Mouse (Mus musculus) right cerebral cortex, postnatal 14 days (tissue): Measurements from ENCODE around the gene Mall.
A peak's percentile ranks its signal among the peaks of the same experiment; 100 is the strongest.

Source experiments
- DNase-seq: peaks from one replicate; pipeline ENCODE4 v3.0.0; 2022

The Mall gene

DNA sequence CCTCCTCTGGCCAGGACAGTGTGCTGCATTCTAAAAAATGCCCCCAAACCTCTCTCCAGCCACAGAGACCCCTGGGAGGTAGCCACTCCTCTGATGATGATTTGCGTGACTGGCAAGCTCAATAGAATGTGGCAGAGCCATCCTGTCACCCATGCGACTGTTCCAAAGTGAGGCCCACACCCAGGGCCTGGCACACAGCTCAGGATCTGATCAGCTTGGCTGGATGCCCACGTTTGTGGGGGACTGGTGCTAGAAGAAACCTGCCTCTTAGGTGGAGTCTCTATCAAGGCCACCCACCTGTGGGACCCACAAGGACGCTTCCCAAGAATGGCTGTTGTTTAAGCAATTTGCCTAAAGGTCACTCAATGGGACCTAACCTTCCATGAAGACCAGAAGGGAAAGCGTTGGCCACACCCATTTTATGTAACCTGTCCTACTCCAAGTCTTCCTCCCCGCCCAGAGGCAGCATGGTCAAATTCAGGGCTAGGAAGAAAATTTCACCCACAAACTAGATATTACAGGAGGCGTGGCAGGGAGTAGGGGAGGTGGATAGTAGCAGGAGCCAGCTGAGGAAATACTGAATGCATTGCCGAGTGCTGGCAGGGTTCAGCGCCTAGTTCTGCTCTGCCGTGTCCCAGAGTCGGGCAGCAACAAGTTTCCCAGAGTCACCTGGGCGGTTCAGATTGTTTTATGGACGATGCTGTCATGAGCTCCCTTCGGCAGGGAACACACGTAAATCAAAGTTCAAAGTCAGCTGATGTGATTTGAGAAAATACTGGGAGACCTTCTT lies 876 bp downstream of the Mall start:
- no peak for DNase-seq

DNA sequence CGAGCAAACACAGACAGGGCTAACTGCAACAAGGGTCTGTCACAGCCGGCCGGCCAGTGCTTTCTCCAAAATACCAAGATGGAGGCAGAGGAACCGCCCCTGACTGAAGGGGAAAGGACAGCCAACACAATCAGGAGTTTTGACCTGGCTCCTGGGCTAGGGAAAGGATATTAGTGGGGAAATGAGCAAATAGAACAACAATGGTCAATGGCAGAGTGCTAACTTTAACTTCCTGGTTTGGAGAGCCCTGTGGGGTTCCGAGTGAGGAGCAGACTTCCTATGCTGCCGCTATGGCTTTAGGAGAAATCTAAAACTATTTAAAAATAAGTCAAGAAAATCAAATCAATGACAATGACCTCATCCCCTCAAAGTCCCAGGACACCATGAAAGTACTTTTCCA lies 1.6 kb downstream of the Mall start:
- no peak for DNase-seq

DNA sequence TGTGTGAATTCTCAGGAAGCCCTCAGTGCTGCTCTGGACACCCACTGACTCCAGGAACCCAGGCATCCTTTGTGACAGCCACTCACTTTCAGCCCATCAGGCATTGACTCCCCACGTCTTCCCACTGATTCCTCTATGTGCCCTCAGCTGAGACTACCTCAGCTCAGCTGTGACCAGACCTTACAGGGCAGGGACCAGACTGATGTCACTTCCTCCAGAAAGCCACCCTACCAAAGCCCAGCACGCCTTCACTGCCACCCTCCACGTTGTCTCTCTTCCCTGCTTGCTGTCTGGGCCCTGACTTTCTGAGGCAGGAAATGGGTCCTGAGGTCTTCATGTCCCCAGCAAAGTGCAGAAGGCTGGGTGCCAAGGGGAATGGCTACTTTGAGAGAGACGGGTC lies 6.5 kb downstream of the Mall start:
- no peak for DNase-seq

DNA sequence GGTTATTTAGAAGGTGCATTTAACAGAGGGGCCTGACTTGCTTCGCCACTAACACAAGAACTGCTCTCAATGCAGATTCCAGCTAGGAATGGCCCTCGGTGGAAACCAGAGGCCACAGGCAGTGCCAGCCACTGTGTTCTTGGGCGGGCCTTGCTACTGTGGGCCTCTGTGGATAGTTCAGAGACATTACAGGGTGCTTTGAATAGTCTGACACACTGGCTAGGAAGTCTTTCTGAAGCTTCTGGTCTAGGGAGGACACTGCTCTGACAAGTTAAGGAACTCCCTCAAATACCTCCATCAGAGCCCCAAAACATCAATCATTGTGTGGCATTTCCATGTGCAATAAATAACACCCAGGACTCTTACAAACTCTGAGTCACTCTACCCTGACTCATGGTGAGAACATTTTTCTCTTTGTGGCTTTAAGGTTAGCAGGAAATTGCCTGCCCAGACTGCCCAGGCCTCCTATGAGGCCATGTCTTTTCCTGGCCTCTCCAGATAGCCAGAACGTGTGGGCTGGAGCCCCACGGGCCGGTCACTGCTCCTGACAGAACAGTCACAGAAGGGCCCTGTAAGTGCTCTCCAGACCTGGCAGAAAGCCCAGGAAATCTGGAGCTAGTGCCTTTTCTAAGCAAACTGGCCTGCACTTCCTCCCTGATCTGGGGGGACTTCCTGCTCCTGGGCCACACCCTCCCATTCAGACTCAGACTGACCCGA lies 7.4 kb downstream of the Mall start:
- peak; percentile 69 for DNase-seq

DNA sequence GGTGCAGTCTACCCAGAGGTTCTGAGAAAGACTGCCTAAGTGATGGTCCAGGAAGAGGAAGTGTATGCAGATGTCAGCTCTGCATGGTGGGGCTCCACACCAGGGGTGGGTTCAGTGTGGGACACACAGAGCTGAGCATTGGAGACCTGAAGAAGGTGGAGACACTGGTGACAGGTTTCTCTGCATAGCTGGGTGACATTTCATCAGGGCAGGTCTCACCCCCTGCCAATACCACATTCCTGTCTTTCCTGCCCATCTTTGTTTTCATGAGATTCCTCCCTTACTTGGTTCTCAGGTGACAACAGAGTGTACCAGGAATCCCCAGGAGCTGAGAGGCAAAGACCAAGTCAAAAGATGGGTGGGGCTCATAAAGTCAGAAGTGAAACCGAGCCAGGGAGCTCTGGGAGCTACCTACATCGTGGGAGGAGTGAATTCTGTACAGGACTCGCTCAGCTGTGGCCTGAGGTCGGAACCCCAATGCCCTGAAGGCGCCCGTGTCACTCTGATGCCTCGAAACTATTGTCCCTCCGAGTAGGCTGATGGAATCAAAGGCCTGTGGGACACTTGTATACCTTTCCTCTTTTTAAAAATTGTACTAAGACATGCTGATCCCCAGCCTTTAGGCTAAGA lies 10.8 kb downstream of the Mall start:
- DNase-seq = no peak

DNA sequence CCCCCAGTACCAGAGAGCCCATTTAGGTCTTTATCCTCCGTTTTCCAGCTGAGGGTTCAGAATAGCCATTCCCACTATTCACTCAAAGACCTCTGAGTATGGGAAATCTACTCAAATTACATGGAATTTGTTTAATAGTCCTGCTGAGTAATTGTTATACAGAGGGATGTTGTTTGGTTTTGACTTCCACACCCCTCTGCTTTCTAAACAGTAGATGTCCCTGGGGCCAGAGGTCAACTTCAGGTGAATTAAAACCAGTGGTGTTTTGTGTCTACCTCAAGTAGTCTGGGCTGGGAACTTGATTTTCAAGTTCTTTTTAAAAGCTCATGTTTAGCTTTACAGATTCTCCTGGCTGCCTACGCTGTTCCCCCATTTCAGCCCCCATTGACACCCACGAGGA lies 15.0 kb downstream of the Mall start:
- no peak for DNase-seq

DNA sequence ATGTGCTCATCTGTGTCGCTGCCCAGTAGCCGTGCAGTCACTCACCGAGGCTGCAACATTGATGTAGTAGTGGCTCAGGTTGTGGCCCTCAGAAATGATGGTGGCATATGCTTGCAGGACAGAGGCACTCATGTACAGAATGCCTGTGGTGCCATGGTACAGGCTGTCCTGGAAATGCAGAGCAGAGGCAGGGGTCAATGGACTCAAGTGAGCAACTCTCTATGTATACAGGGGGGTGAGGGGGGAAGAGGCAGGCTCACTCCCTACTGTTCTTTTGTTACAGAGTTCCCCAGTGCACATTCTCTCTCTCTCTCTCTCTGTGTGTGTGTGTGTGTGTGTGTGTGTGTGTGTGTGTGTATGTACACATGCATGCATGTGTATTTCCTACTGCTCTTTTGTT lies 20.9 kb downstream of the Mall start:
- DNase-seq = no peak

DNA sequence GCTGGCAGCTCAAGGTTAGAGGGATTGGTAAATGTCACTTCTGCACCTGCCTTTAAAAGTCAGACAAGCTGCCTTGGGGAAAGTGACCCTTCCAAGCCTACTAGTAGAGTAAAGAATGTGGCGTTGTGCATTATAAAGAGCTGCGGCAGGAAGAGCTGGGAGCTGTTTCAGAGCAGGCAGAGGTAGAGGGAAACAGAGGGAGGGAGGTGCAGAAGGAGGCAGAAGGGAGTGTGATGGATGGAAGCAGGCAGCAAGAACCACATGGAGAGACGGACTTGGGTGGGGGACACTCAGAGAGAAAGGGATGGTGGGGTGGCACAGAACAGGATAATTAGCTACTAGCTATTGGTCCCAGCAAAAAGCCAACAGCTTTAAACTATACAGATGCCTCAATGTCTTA lies 21.7 kb downstream of the Mall start:
- no peak for DNase-seq

DNA sequence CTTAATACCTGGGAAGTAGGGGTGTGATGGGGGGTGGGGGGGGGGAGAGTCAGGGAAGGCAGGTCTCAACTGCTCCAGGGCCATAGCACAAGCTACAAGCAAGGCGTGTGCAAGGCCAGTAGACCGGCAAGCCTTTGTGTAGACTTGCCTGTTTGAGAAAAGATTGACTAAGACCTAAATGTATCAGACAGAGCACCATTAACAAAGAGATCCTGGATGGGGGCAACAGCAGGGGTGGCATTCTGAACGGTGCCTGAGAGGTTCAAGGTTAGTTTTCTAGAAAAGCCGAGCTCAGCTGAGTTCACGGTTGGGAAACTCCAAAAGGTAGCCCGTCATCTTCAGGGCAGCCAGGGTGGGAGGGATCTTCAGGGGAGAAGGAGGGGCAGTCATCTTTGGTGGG lies 24.5 kb downstream of the Mall start:
- DNase-seq = no peak

DNA sequence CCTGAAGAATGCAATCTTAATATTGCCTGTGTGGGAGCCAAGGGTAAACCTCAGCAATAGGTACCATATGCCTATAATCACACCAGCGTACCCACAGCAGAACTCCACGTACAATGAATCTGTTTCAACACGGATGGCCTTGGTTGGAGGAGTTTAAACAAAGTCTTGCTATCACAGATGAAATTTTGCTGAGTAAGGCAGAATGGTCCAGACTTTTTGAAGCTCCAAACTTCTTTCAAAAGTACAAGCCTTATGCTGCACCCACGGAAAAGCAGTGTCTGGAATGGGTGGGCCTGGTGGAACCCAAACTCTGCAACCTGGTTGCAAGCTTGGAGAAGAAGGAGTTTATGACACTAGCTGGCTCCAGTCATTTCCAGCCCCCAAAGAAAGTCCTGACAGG lies 40.5 kb downstream of the Mall start:
- DNase-seq = no peak

DNA sequence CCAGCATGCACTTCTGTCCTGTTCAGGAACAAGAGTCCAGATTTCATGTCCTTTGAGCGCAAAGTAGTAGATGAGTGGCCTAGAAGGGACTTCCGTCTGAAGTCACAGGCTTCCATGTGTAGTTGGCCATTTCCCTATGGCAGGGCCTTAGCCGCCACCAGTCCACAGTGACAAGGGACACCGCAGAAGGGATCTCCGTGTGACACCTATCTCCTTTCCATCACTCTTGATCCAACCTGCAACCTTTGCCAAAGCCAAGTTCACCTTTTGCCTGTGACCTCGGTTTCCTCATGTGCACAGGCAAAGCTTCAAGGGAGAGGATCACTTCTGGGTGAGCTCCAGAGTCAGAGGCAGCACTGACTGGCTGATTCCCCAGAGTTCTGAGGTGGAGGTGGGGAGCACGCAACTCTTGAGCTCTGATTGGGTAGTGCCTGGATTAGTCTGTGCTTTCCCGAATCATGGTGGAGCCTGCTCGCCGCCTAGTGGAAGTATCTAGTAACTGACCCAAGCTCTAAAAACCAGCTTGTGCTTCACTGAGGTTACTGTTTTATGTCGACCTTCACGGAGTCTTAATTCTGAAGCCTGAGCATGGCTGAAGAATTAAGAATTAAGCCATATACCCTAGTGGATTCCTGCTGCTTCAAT lies 45.9 kb downstream of the Mall start:
- peak; percentile 59 for DNase-seq

DNA sequence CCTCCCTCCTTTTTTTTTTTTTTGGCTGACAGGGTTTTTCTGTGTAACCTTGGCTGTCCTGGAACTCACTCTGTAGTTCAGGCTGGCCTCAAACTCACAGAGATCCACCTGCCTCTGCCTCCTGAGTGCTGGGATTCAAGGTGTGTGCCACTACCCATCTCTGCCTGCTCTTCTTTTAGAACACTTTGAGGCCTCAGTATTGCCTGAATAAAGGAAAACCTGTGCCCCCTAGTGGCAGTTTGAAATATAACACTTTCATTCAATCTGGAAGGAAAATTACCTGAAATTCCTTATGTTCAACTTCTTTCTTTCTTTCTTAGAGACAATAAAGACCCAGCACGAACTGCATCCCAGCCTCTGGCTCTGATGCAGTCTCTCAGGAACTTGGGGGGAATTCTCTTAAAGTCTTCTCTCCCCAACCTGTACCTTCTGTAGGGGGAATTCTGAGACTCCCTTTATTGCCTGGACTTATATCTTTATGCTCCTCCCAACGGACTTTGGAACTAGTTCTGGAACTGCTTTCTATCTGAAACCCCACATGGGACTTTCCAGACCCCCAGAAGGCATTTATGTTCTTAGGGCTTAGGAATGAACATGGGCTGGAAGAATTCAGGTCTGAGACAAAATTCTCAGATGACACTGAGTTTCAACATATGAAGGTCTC lies 61.8 kb downstream of the Mall start:
- DNase-seq = no peak

DNA sequence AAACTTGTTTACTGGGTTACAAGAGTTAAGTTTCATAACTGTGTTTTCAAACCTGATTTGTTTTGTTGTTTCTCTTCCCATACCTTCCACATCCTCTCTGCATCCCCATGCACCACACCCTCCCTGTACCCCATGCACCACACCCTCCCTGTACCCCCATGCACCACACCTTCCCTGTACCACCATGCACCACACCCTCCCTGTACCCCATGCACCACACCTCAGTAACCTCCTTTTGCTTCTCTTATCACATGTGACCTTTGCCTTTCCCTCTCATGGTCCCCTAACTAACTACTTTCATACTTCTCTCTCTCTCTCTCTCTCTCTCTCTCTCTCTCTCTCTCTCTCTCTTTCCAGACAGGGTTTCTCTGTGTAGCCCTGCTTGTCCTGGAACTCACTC lies 62.7 kb downstream of the Mall start:
- no peak for DNase-seq

DNA sequence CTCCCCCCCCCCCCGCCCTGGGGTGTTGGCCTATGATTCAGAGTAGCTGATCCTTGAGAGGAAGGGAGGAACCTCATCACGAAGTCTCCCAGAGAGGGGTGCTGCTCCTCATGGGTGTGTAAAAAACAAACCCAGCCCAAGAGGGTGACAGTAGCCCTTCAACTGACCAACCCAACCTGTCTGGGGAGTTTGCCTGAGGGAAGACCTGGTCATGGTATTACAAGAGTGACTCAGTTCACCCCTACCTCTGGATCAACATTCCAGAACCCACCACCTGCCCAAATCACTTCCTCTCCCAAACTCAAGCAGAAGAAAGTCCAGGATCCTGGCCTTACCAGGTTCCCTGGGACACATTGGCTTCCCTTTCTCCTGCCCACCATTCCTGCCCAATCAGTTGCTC lies 67.0 kb downstream of the Mall start:
- no peak for DNase-seq

DNA sequence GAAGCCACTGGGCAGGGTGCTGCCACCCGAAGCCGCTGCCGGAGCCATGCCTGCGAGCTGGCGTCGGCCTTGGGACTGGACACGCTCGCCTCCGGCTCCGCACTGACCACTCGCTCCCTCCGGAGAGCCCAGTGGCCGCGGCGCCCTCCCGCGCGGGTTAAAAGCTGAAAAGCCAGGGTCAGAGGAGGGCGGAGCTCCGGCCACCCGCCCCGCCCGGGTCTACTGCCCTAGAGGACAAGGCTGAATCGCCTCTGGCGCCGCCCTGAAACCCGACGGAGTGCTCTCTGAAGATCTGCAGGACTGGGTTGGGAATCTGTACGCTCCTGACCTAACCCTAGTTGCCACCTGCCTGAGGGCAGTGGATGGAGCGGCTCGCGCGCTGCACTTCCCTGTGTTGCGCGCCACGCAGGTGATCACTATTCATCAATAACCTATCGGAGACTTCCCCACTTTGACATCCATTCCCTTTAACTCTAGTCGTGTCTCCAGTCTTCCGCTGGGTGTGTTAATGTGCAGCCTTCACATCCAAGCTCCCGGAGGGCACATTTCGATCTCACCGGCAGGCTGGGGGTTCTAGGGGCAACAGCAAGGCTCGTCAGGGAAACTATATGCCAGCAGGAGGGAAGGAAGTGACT lies 73.5 kb downstream of the Mall start, which contains the start of gene Mal:
TSS of gene Mal (minus strand) at position 610 of the 635 bp plus-strand sequence.
- DNase-seq = peak; percentile 16

DNA sequence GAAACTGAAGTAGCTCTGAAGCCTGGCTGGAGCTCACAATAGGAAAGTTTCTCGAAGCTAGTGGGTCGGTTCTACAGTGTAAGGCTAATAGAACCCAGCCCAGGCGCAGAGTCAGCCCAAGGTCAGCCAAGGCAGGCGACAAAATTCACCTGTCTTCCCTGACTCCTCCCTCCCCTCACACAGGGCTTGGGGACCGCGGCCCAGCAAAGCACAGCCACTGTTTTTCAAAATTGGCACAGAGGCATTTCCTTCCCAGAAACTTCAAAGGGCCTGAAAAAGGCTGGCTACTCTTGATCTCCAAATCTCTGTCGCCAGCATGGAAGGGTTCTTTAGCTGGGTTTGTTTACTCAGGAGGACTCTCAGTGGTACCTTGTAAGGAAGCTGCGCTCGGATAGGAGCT lies 74.3 kb downstream of the Mall start:
- DNase-seq = no peak

DNA sequence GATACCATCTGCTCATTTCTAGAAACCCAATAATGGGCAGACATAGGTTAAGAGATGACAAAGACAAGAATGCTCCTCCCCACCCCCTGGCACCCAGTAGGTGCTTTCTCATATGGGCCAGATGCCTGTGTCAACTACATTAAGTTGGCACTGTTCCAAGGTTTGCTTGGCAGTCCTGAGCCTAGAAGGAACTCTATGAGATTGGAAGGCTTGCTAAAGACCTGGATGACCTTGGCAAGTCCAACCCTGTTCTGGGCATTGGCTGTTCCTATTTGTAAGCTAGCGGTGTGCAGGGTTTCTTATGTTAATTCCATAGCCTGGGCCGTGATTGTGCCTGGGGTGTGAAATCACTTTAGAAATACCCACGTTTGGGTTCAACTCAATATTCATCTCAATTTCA lies 74.9 kb downstream of the Mall start:
- no peak for DNase-seq
